In the genomic region with DNA sequence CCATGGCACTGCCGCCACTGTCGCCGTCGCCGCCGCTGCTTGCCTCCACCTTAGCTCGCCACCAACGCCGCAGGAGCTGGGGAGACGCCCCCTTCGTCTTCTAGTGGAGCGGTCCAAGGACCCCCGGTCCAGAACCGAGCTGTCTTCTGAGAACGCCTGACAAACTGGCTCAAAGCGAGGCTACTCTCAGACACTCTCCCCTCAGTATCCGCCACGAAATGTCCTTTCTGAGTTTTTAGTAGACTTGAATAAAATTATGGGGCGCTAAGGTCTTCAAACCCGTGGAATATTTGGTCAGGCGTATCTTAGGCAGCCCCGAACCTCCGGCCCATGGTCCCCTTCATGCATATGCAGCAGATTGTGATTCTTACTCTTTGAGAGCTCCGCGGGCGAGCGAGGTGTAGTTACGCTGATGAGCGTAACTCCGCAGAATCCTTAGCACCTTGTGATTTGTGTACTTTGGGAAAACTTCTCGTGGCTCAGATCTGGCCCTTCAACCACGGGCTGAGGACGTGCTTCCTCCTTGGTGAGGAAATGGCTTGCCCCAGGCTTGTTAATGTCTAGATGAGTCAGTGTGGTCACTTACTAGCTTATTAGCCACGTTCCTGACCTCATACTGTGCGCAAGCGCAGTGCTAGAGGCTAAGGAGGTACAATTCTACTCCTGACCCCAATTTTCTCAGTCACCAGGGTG, we compare ENCODE assay signal across 8 mouse cellular contexts. TPM values are rescaled to one million over a fixed set of nuclear protein-coding genes. Genes with fewer than 3 reads are reported as not detected.
DNase-seq lines count a peak whose midpoint lies in the region; ATAC-seq and TF ChIP-seq lines count a peak whose summit lies in the region.

No protein-coding gene starts in this region.

- under 1% methylated on average over 36 of the region's 36 CpGs for WGBS in cerebellum, adult 2 months
- WGBS in forebrain, embryonic 16.5 days = 0% methylated on average over 36 of the region's 36 CpGs
- WGBS in lung, adult 2 months = under 1% methylated on average over 36 of the region's 36 CpGs
- WGBS in neural tube, embryonic 15.5 days = under 1% methylated on average over 36 of the region's 36 CpGs

- peak in 1 of 3 experiments; percentile 22; a peak in 2 of 6 replicates for TF ChIP-seq CTCF in MEL (IDR thresholded peaks at IDR 0.05 in 2 of 3, conservative IDR thresholded peaks at IDR 0.05 in 1 of 3; ENCODE audit: control insufficient read depth in 1 of 3, insufficient read depth in 1 of 3, low read depth in 2 of 3, low read length in 3 of 3, poor library complexity in 1 of 3, severe bottlenecking in 1 of 3)
- TF ChIP-seq CTCF in cerebellum, adult 2 months (IDR thresholded peaks at IDR 0.05; ENCODE audit: borderline replicate concordance, insufficient read depth, low read depth, low read length) = no peak
- no peak for TF ChIP-seq CTCF in layer of hippocampus, adult 2 months (conservative IDR thresholded peaks at IDR 0.05)
- no peak for TF ChIP-seq CTCF in lung, adult 2 months (IDR thresholded peaks at IDR 0.05; ENCODE audit: insufficient read depth, low read length)

- ATAC-seq in forebrain, embryonic 16.5 days = peak; percentile 87
- peak; percentile 85 for ATAC-seq in neural tube, embryonic 15.5 days (ENCODE audit: low FRiP score)

- peak overlapping the region; percentile 95 for H3K27ac ChIP-seq in MEL (ENCODE audit: control insufficient read depth, low read depth, low read length)
- peak overlapping the region; percentile 99 for H3K27ac ChIP-seq in cerebellum, adult 2 months (ENCODE audit: insufficient read depth, low read length)
- peak overlapping the region; percentile 90 for H3K27ac ChIP-seq in forebrain, embryonic 16.5 days (ENCODE audit: low read length)
- peak overlapping the region; percentile 100 for H3K27ac ChIP-seq in layer of hippocampus, adult 2 months
- H3K27ac ChIP-seq in neural tube, embryonic 15.5 days (replicated peaks) = peak overlapping the region; percentile 97

- peak; percentile 95 to 99 for TF ChIP-seq POLR2A in MEL (IDR thresholded peaks at IDR 0.05; ENCODE audit: control insufficient read depth in 1 of 2, insufficient read depth in 1 of 2, low read depth in 1 of 2, low read length in 2 of 2, poor library complexity in 1 of 2)
- TF ChIP-seq POLR2A in cerebellum, adult 2 months (IDR thresholded peaks at IDR 0.05; ENCODE audit: borderline replicate concordance, insufficient read depth, low read length) = peak; percentile 73
- peak; percentile 92; the same call in 1 of the 2 replicates for TF ChIP-seq POLR2A in lung, adult 2 months (IDR thresholded peaks at IDR 0.05; ENCODE audit: borderline replicate concordance, extremely low read depth, low read depth, low read length)

- H3K27me3 ChIP-seq in MEL (ENCODE audit: control insufficient read depth in 1 of 2, insufficient read depth in 2 of 2, low read length in 2 of 2) = no peaks in the 10 kb centered on the region
- H3K27me3 ChIP-seq in cerebellum, adult 2 months (ENCODE audit: control insufficient read depth, insufficient read depth, low read length) = no peaks in the 10 kb centered on the region
- no peaks in the 10 kb centered on the region for H3K27me3 ChIP-seq in forebrain, embryonic 16.5 days (replicated peaks; ENCODE audit: control insufficient read depth, insufficient read depth, low read length)
- H3K27me3 ChIP-seq in neural tube, embryonic 15.5 days (replicated peaks) = no peaks in the 10 kb centered on the region

- peak overlapping the region; percentile 96 for H3K4me2 ChIP-seq in forebrain, embryonic 16.5 days (ENCODE audit: low read length)
- H3K4me2 ChIP-seq in neural tube, embryonic 15.5 days = peak overlapping the region; percentile 91

- peaks cover 0 to 19% of the 10 kb centered on the region in 2 experiments; a peak in 3 of 4 replicates for H3K4me1 ChIP-seq in MEL (ENCODE audit: control insufficient read depth in 1 of 2, insufficient read depth in 2 of 2, low read length in 2 of 2)
- peaks cover 15% of the 10 kb centered on the region for H3K4me1 ChIP-seq in cerebellum, adult 2 months (ENCODE audit: control insufficient read depth, insufficient read depth, low read length)
- peaks cover 28% of the 10 kb centered on the region for H3K4me1 ChIP-seq in forebrain, embryonic 16.5 days (replicated peaks; ENCODE audit: control insufficient read depth, insufficient read depth, low read length)
- H3K4me1 ChIP-seq in lung, adult 2 months (ENCODE audit: control insufficient read depth, insufficient read depth, low read length) = peaks cover 9% of the 10 kb centered on the region; the same call in 1 of the 2 replicates
- peaks cover 47% of the 10 kb centered on the region for H3K4me1 ChIP-seq in neural tube, embryonic 15.5 days

- TF ChIP-seq RAD21 in MEL (IDR thresholded peaks at IDR 0.05; ENCODE audit: low read depth, low read length) = no peak

- intact Hi-C loops in heart, postnatal 36 days (cut with DNase I) = no loop called here

- H3K79me2 ChIP-seq in MEL (ENCODE audit: control insufficient read depth, insufficient read depth, low read length, poor library complexity) = peaks cover 24% of the 10 kb centered on the region

- H3K9me3 ChIP-seq in MEL (replicated peaks; ENCODE audit: insufficient read depth, low read length) = no peaks in the 10 kb centered on the region
- H3K9me3 ChIP-seq in forebrain, embryonic 16.5 days (ENCODE audit: control insufficient read depth, low read length) = peaks cover 5% of the 10 kb centered on the region
- 0 out of 2 replicates have a peak, but pooled peaks cover 2% of the 10 kb centered on the region for H3K9me3 ChIP-seq in neural tube, embryonic 15.5 days (replicated peaks)

- TF ChIP-seq EP300 in MEL (IDR thresholded peaks at IDR 0.05; ENCODE audit: low read depth in 1 of 2, low read length in 2 of 2) = no peak

- peaks cover 0 to 17% of the 10 kb centered on the region in 2 experiments; a peak in 2 of 4 replicates for H3K36me3 ChIP-seq in MEL (ENCODE audit: control insufficient read depth in 1 of 2, insufficient read depth in 2 of 2, low read length in 2 of 2)
- peaks cover 10% of the 10 kb centered on the region for H3K36me3 ChIP-seq in forebrain, embryonic 16.5 days (ENCODE audit: control insufficient read depth, insufficient read depth)
- H3K36me3 ChIP-seq in neural tube, embryonic 15.5 days = peaks cover 14% of the 10 kb centered on the region

- DNase-seq in MEL (ENCODE audit: low read depth, low spot score) = peak; percentile 93
- DNase-seq in cerebellum, adult 2 months = peak; percentile 83 to 93
- DNase-seq in heart, postnatal 36 days = peak; percentile 90 to 95
- DNase-seq in layer of hippocampus, adult 2 months (ENCODE audit: low spot score in 2 of 2) = peak; percentile 75 to 85
- peak; percentile 90 for DNase-seq in lung, adult 2 months
- peak; percentile 87 for DNase-seq in testis, postnatal 10 days (ENCODE audit: low spot score)

- H3K9ac ChIP-seq in MEL (ENCODE audit: control insufficient read depth, low read depth, low read length, poor library complexity, severe bottlenecking) = peak overlapping the region; percentile 81
- H3K9ac ChIP-seq in forebrain, embryonic 16.5 days (replicated peaks; ENCODE audit: low read depth, low read length) = peak overlapping the region; percentile 88
- peak overlapping the region; percentile 98 for H3K9ac ChIP-seq in neural tube, embryonic 15.5 days (replicated peaks)

- H3K4me3 ChIP-seq in MEL (ENCODE audit: control insufficient read depth in 1 of 2, insufficient read depth in 1 of 2, low read depth in 2 of 2, low read length in 2 of 2) = peak overlapping the region; percentile 70 to 87
- H3K4me3 ChIP-seq in cerebellum, adult 2 months (replicated peaks; ENCODE audit: insufficient read depth, low read depth, low read length) = peak overlapping the region; percentile 100
- H3K4me3 ChIP-seq in forebrain, embryonic 16.5 days (replicated peaks; ENCODE audit: low read length) = peak overlapping the region; percentile 87
- peak overlapping the region; percentile 100 for H3K4me3 ChIP-seq in layer of hippocampus, adult 2 months
- peak overlapping the region; percentile 60 for H3K4me3 ChIP-seq in lung, adult 2 months (replicated peaks; ENCODE audit: extremely low read depth, low read depth, low read length)
- H3K4me3 ChIP-seq in neural tube, embryonic 15.5 days (replicated peaks) = peak overlapping the region; percentile 100

TF ChIP-seq in MEL, 35 proteins besides CTCF, POLR2A, EP300 and RAD21 (continues in another document):
- no peak for TF ChIP-seq CHD1 (IDR thresholded peaks at IDR 0.05; ENCODE audit: low read depth, low read length)
- TF ChIP-seq SIN3A (IDR thresholded peaks at IDR 0.05; ENCODE audit: low read length) = peak; percentile 94
- TF ChIP-seq TBP (IDR thresholded peaks at IDR 0.05; ENCODE audit: low read depth, low read length) = peak; percentile 77; the same call in 1 of the 2 replicates
- peak; percentile 91 for TF ChIP-seq HCFC1 (IDR thresholded peaks at IDR 0.05; ENCODE audit: low read depth, low read length)
- TF ChIP-seq ZMIZ1 (IDR thresholded peaks at IDR 0.05; ENCODE audit: low read depth, low read length) = peak; percentile 83
- TF ChIP-seq MYC (IDR thresholded peaks at IDR 0.05; ENCODE audit: low read depth, low read length) = peak; percentile 91
- TF ChIP-seq NRF1 (IDR thresholded peaks at IDR 0.05; ENCODE audit: insufficient read depth, low read depth, low read length, poor library complexity, severe bottlenecking) = peak; percentile 80
- peak; percentile 89 for TF ChIP-seq MXI1 (IDR thresholded peaks at IDR 0.05; ENCODE audit: low read depth, low read length)

RNA-seq across cellular contexts. Expression of gene Blcap, which starts 4.7 kb away (rescaled TPM):
- total RNA-seq in MEL (2012; rRNA removed) = 10.5 and 11.6 TPM in 2 replicates
- 10 to 100 TPM in 1 of 2 experiments, not detected in 1; 19.1 TPM for polyA plus RNA-seq in MEL (2012; ENCODE audit: insufficient read depth in 1 of 2, insufficient read length in 2 of 2, low read depth in 1 of 2, low replicate concordance in 2 of 2, missing spikeins in 1 of 2)
- 124 and 133 TPM in 2 replicates for polyA plus RNA-seq in cerebellum, adult 2 months (2012; rRNA removed)
- polyA plus RNA-seq in forebrain, embryonic 16.5 days (2015; fragmentation: Nextera tagmentation; extraction: Ambion mirVana) = 196 and 239 TPM in 2 replicates
- total RNA-seq in heart, postnatal 36 days (2021) = 10 to 100 TPM; 46.0 to 53.7 TPM
- total RNA-seq in layer of hippocampus, adult 2 months (2021) = 100 to 1,000 TPM; 131 to 139 TPM
- polyA plus RNA-seq in lung, adult 2 months (2012; rRNA removed) = 41.3 and 49.3 TPM in 2 replicates
- polyA plus RNA-seq in neural tube, embryonic 15.5 days (2015; fragmentation: Nextera tagmentation; extraction: Ambion mirVana) = 201 and 225 TPM in 2 replicates

RNA-seq across cellular contexts. Expression of gene Nnat, which starts 6.5 kb away (rescaled TPM):
- total RNA-seq in MEL (2012; rRNA removed) = 0.49 and 0.92 TPM in 2 replicates
- polyA plus RNA-seq in MEL (2012; ENCODE audit: insufficient read depth in 1 of 2, insufficient read length in 2 of 2, low read depth in 1 of 2, low replicate concordance in 2 of 2, missing spikeins in 1 of 2) = 1 to 10 TPM in 1 of 2 experiments, not detected in 1; 1.5 TPM
- polyA plus RNA-seq in cerebellum, adult 2 months (2012; rRNA removed) = 162 and 198 TPM in 2 replicates
- polyA plus RNA-seq in forebrain, embryonic 16.5 days (2015; fragmentation: Nextera tagmentation; extraction: Ambion mirVana) = 5,254 and 7,174 TPM in 2 replicates
- total RNA-seq in heart, postnatal 36 days (2021) = under 1 TPM; 0.51 to 0.89 TPM
- 100 to 1,000 TPM; 437 to 558 TPM for total RNA-seq in layer of hippocampus, adult 2 months (2021)
- polyA plus RNA-seq in lung, adult 2 months (2012; rRNA removed) = 25.3 and 56.8 TPM in 2 replicates
- 3,438 and 4,597 TPM in 2 replicates for polyA plus RNA-seq in neural tube, embryonic 15.5 days (2015; fragmentation: Nextera tagmentation; extraction: Ambion mirVana)

Comparison
In these comparisons a context has a peak if more than half of its experiments do, and no peak if none do; other contexts are left out.
1. Peak in every context shown above with its lines: DNase-seq, ATAC-seq, H3K4me3 ChIP-seq and H3K27ac ChIP-seq.
2. RNA of gene Nnat, which starts 6.5 kb away (polyA plus RNA-seq): 5,254 to 7,174 TPM in forebrain, embryonic 16.5 days and 3,438 to 4,597 TPM in neural tube, embryonic 15.5 days; 162 to 198 TPM in cerebellum, adult 2 months, 25.3 to 56.8 TPM in lung, adult 2 months and 1.5 TPM in MEL; every median in the first group is over 10 times any median in the second.